Mouse (Mus musculus): ENCODE results near the gene Fbxo2. TPM values are rescaled to one million over a fixed set of nuclear protein-coding genes. Genes with fewer than 3 reads are reported as not detected.

The Fbxo2 gene
- polyA plus RNA-seq, 1 experiment, result 0.85 TPM

DNA sequence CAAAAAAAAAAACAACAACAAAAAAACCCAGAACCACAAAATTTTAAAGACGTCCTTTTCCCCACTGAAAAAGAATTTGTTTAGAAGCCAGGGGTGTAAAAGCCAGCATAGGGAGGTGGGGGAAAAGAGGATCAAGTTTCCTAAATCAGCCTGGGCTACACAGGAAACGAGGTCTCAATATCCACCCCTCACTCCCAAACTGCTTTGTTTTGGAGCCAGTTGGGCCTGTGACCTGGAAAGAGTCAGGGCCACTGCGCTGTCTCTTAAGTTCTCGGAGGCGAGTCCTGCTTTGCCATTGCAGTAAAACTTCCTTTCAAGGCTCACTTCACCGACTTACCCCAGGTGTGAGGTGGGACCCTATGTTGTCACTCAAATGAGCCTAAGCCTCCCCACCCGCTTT lies 10.2 kb upstream of the Fbxo2 start:
- peak overlapping the region; percentile 75 for H3K4me2 ChIP-seq (ENCODE audit: low read depth)
- H3K27me3 ChIP-seq (ENCODE audit: control insufficient read depth, insufficient read depth, insufficient read length), result no peaks in the 10 kb centered on the region
- TF ChIP-seq POLR2A (IDR thresholded peaks at IDR 0.05; ENCODE audit: insufficient read length, low read depth) (no peak), SRF (IDR thresholded peaks at IDR 0.05; ENCODE audit: control insufficient read depth, insufficient read length, low read depth) (no peak), MYOD1 (IDR thresholded peaks at IDR 0.05; ENCODE audit: control insufficient read depth in 1 of 3, insufficient read length in 2 of 3, low read depth in 2 of 3) (no peak), USF1 (IDR thresholded peaks at IDR 0.05; ENCODE audit: low read depth) (no peak), POLR2AphosphoS2 (IDR thresholded peaks at IDR 0.05; ENCODE audit: insufficient read length, low read depth) (no peak), E2F4 (IDR thresholded peaks at IDR 0.05; ENCODE audit: insufficient read depth) (no peak), TCF12 (IDR thresholded peaks at IDR 0.05; ENCODE audit: insufficient read depth, poor library complexity, severe bottlenecking) (no peak), CEBPB (IDR thresholded peaks at IDR 0.05; ENCODE audit: insufficient read depth, poor library complexity, severe bottlenecking) (no peak), REST (IDR thresholded peaks at IDR 0.05; ENCODE audit: insufficient read depth, insufficient read length) (no peak), MAX (IDR thresholded peaks at IDR 0.05; ENCODE audit: low read depth) (no peak), MYOG (IDR thresholded peaks at IDR 0.05; ENCODE audit: control insufficient read depth in 1 of 3, insufficient read depth in 1 of 3, insufficient read length in 2 of 3, low read depth in 2 of 3) (no peak), TCF3 (IDR thresholded peaks at IDR 0.05; ENCODE audit: insufficient read length, low read depth) (no peak)
- H3K4me3 ChIP-seq, result peak overlapping the region; percentile 45
- no peak overlapping the region for H3ac ChIP-seq (ENCODE audit: control insufficient read depth, insufficient read length)
- no peaks in the 10 kb centered on the region for H3K36me3 ChIP-seq (ENCODE audit: control insufficient read depth, insufficient read depth)
- H3K79me2 ChIP-seq (ENCODE audit: control insufficient read depth, insufficient read depth), result no peaks in the 10 kb centered on the region

DNA sequence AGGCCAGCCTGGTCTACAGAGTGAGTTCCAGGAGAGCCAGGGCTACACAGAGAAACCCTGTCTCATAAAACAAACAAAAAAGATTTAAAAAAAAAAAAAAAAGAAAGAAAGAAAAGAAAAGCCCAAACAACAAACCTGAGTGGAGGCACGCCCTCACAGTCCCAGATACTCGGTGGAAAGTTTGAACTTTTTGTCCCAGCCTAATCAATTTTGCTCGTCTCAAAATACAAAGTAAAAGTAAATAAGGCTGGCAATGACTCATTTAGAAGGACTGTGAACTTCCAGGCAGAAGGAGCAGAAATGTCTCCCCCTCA lies 9.5 kb upstream of the Fbxo2 start:
- Histone ChIP-seq H3K4me3 (peak overlapping the region; percentile 45), H3K27me3 (ENCODE audit: control insufficient read depth, insufficient read depth, insufficient read length) (no peaks in the 10 kb centered on the region), H3K36me3 (ENCODE audit: control insufficient read depth, insufficient read depth) (no peaks in the 10 kb centered on the region), H3K4me2 (ENCODE audit: low read depth) (peak overlapping the region; percentile 75), H3ac (ENCODE audit: control insufficient read depth, insufficient read length) (peak overlapping the region; percentile 10), H3K79me2 (ENCODE audit: control insufficient read depth, insufficient read depth) (no peaks in the 10 kb centered on the region)
- TF ChIP-seq E2F4 (IDR thresholded peaks at IDR 0.05; ENCODE audit: insufficient read depth), result no peak
- TF ChIP-seq CEBPB (IDR thresholded peaks at IDR 0.05; ENCODE audit: insufficient read depth, poor library complexity, severe bottlenecking), result no peak
- no peak for TF ChIP-seq POLR2A (IDR thresholded peaks at IDR 0.05; ENCODE audit: insufficient read length, low read depth)
- no peak for TF ChIP-seq MYOG (IDR thresholded peaks at IDR 0.05; ENCODE audit: control insufficient read depth in 1 of 3, insufficient read depth in 1 of 3, insufficient read length in 2 of 3, low read depth in 2 of 3)
- TF ChIP-seq REST (IDR thresholded peaks at IDR 0.05; ENCODE audit: insufficient read depth, insufficient read length), result no peak
- no peak for TF ChIP-seq MAX (IDR thresholded peaks at IDR 0.05; ENCODE audit: low read depth)
- TF ChIP-seq MYOD1 (IDR thresholded peaks at IDR 0.05; ENCODE audit: control insufficient read depth in 1 of 3, insufficient read length in 2 of 3, low read depth in 2 of 3), result no peak
- no peak for TF ChIP-seq USF1 (IDR thresholded peaks at IDR 0.05; ENCODE audit: low read depth)
- no peak for TF ChIP-seq SRF (IDR thresholded peaks at IDR 0.05; ENCODE audit: control insufficient read depth, insufficient read length, low read depth)
- no peak for TF ChIP-seq TCF3 (IDR thresholded peaks at IDR 0.05; ENCODE audit: insufficient read length, low read depth)
- TF ChIP-seq TCF12 (IDR thresholded peaks at IDR 0.05; ENCODE audit: insufficient read depth, poor library complexity, severe bottlenecking), result no peak
- no peak for TF ChIP-seq POLR2AphosphoS2 (IDR thresholded peaks at IDR 0.05; ENCODE audit: insufficient read length, low read depth)

DNA sequence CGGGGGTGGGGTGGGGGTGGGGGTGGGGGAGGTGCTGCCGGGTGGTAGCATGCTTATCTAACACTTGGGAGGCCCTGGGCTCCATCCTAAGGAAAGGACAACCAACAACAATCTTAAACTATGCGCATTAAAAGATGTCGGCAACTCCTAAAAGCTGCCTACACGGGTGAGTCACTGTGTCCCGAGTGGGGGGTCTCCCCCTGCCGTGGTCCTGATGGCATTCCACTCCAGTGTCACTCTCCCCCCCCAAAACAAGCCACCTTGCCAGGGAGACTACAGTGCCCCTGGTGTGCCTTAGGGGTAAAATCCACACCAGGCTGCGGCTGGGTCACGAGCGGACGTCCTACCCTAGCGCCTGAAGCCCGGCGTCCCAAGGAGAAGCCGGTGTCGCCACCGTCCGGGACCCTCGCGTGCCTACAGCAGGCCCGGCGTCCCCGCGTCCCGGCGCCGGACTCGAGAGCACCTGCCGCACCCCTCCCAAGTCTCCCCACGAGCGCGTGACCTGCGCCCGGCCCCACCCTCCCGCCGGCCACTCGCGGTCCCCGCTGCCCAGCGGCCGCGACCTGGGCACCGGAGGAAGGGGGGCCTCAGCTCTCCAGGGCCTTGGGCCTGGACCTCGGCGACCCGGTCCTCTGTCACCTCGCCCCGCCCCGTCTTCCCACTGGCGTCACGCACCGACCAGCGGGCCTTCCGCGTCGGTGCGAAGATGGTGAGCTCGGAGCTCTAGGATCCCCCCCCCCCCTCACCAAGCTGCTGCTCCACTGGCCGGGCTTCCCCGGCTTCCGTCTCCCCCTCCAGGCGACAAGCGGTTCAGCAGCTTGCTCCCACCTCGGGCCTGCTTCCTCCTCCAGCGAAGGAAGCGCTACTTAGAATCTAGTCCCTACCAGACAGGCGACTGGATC lies 8.9 kb upstream of the Fbxo2 start, which contains the start of gene Fbxo6:
Fbxo6 (minus strand) TSS at position 874 of the 902 bp plus-strand sequence.
- no peaks in the 10 kb centered on the region for H3K36me3 ChIP-seq (ENCODE audit: control insufficient read depth, insufficient read depth)
- H3ac ChIP-seq (ENCODE audit: control insufficient read depth, insufficient read length), result peak within 1 kb of the TSS; percentile 10
- H3K4me3 ChIP-seq, result peak within 1 kb of the TSS; percentile 45
- peak in 1 of 3 experiments; percentile 14 for TF ChIP-seq MYOD1 (IDR thresholded peaks at IDR 0.05; ENCODE audit: control insufficient read depth in 1 of 3, insufficient read length in 2 of 3, low read depth in 2 of 3)
- TF ChIP-seq TCF12 (IDR thresholded peaks at IDR 0.05; ENCODE audit: insufficient read depth, poor library complexity, severe bottlenecking), result no peak
- peak; percentile 65 for TF ChIP-seq POLR2A (IDR thresholded peaks at IDR 0.05; ENCODE audit: insufficient read length, low read depth)
- TF ChIP-seq MYOG (IDR thresholded peaks at IDR 0.05; ENCODE audit: control insufficient read depth in 1 of 3, insufficient read depth in 1 of 3, insufficient read length in 2 of 3, low read depth in 2 of 3), result peak in 1 of 3 experiments; percentile 45
- TF ChIP-seq POLR2AphosphoS2 (IDR thresholded peaks at IDR 0.05; ENCODE audit: insufficient read length, low read depth), result no peak
- H3K79me2 ChIP-seq (ENCODE audit: control insufficient read depth, insufficient read depth), result no peaks in the 10 kb centered on the region
- no peaks in the 10 kb centered on the region for H3K27me3 ChIP-seq (ENCODE audit: control insufficient read depth, insufficient read depth, insufficient read length)
- H3K4me2 ChIP-seq (ENCODE audit: low read depth), result peak within 1 kb of the TSS; percentile 75

DNA sequence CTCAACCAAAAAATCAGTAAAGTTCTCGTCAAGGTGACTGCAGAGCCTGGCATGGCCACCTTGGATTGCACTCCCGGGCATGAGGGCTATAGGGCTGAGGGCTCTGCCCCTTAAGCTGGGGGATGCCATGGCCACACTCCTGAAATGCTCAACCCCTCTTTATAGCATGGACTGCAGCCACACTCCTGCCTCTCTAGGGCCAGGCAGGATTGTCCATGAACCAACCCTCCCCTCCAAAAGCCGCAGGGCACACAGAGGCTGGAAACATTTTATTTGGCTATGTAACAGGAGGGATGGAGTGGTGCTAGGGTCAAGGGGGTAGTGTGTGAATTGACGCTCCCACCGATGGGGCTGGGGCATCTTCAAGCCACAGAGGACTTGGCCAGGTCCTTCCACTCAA lies 7.9 kb upstream of the Fbxo2 start:
- no peaks in the 10 kb centered on the region for H3K79me2 ChIP-seq (ENCODE audit: control insufficient read depth, insufficient read depth)
- H3K4me3 ChIP-seq, result no peak overlapping the region
- H3ac ChIP-seq (ENCODE audit: control insufficient read depth, insufficient read length), result no peak overlapping the region
- H3K27me3 ChIP-seq (ENCODE audit: control insufficient read depth, insufficient read depth, insufficient read length), result no peaks in the 10 kb centered on the region
- H3K4me2 ChIP-seq (ENCODE audit: low read depth), result no peak overlapping the region
- no peaks in the 10 kb centered on the region for H3K36me3 ChIP-seq (ENCODE audit: control insufficient read depth, insufficient read depth)
- TF ChIP-seq REST (IDR thresholded peaks at IDR 0.05; ENCODE audit: insufficient read depth, insufficient read length), result no peak
- no peak for TF ChIP-seq CEBPB (IDR thresholded peaks at IDR 0.05; ENCODE audit: insufficient read depth, poor library complexity, severe bottlenecking)
- TF ChIP-seq TCF12 (IDR thresholded peaks at IDR 0.05; ENCODE audit: insufficient read depth, poor library complexity, severe bottlenecking), result no peak
- no peak for TF ChIP-seq MYOD1 (IDR thresholded peaks at IDR 0.05; ENCODE audit: control insufficient read depth in 1 of 3, insufficient read length in 2 of 3, low read depth in 2 of 3)
- no peak for TF ChIP-seq USF1 (IDR thresholded peaks at IDR 0.05; ENCODE audit: low read depth)
